Mouse (Mus musculus) ES-E14 (cell line): ENCODE results near the gene Nrxn3. TPM values are rescaled to one million over a fixed set of nuclear protein-coding genes. Genes with fewer than 3 reads are reported as not detected.

Experiments
- DNase-seq: peaks from one replicate; pipeline ENCODE4 v3.0.0-alpha.2; 2013; ENCODE audit warnings: low read depth, low spot score
- H3K27ac ChIP-seq: 2 replicates; pipeline ENCODE4 v1.5.1; 2012; ENCODE audit warnings: low read depth, mild to moderate bottlenecking, low read length, moderate library complexity, mixed read lengths; ENCODE audit not compliant: poor library complexity, insufficient read depth, severe bottlenecking
- H3K36me3 ChIP-seq: 2 replicates; pipeline ENCODE4 v1.6.1; 2012; ENCODE audit warnings: mild to moderate bottlenecking, low read length, moderate library complexity, mixed read lengths; ENCODE audit not compliant: control insufficient read depth, poor library complexity, insufficient read depth, severe bottlenecking
- H3K4me1 ChIP-seq, 2 experiments: fragments of 150-350 bp in 1 of 2; sonication (generic) in 1 of 2; 2 replicates each; pipeline ENCODE4 v1.6.1; 2012; ENCODE audit warnings: low read length in 2 of 2, mild to moderate bottlenecking in 1 of 2, mixed read lengths in 1 of 2; ENCODE audit not compliant: control insufficient read depth in 2 of 2, insufficient read depth in 2 of 2, poor library complexity in 1 of 2
- H3K4me3 ChIP-seq, 2 experiments: fragments of 150-350 bp in 1 of 2; sonication (generic) in 1 of 2; 2 replicates each; pipeline ENCODE4 v1.5.1; 2012; ENCODE audit warnings: low read length in 2 of 2, low read depth in 1 of 2, mild to moderate bottlenecking in 1 of 2, mixed read lengths in 1 of 2; ENCODE audit not compliant: insufficient read depth in 1 of 2, poor library complexity in 1 of 2, severe bottlenecking in 1 of 2
- H3K9ac ChIP-seq: 2 replicates; pipeline ENCODE4 v1.6.1; 2012; ENCODE audit warnings: low read depth, mild to moderate bottlenecking, low read length, mixed read lengths; ENCODE audit not compliant: poor library complexity, insufficient read depth, severe bottlenecking
- H3K9me3 ChIP-seq: fragments of 150-350 bp; sonication (generic); 2 replicates; pipeline ENCODE4 v1.6.1; 2012; ENCODE audit warnings: low read depth, mild to moderate bottlenecking, low read length; ENCODE audit not compliant: control insufficient read depth, insufficient read depth
- CHD2 ChIP-seq: IDR thresholded peaks from 2 replicates; pipeline ENCODE4 v1.6.1; 2014; ENCODE audit warnings: mild to moderate bottlenecking, low read depth, low read length, inconsistent platforms
- HCFC1 ChIP-seq: IDR thresholded peaks from 2 replicates; pipeline ENCODE4 v1.6.1; 2012; ENCODE audit warnings: low read length, inconsistent platforms, borderline replicate concordance; ENCODE audit not compliant: insufficient read depth
- MAFK ChIP-seq: IDR thresholded peaks from 2 replicates; pipeline ENCODE4 v1.6.1; 2014; ENCODE audit warnings: mild to moderate bottlenecking, low read depth, low read length, inconsistent platforms; ENCODE audit not compliant: insufficient read depth
- ZC3H11A ChIP-seq: IDR thresholded peaks from 2 replicates; pipeline ENCODE4 v1.6.1; 2012; ENCODE audit warnings: low read depth, mild to moderate bottlenecking, inconsistent platforms, low read length, borderline replicate concordance
- ZNF384 ChIP-seq: IDR thresholded peaks from 2 replicates; pipeline ENCODE4 v1.6.1; 2012; ENCODE audit warnings: low read depth, low read length, inconsistent platforms
- in situ Hi-C, 2 experiments: fragments of 600-800 bp; cut with MboI; formaldehyde crosslinking; loops; one replicate each; pipeline ENCODE4 v1.15.1; 2025; ENCODE audit warnings: low sequenced_read_pairs in 2 of 2, inconsistent platforms in 1 of 2; ENCODE audit not compliant: unreplicated experiment in 2 of 2
- total RNA-seq: library from RNA; depleted of rRNA; stranded (reverse); fragments of 300-350 nt; gene quantifications from 2 replicates; pipeline ENCODE4 v1.2.3, GENCODE M21; 2012

The Nrxn3 gene
- total RNA-seq, 1 experiment: 0.13 TPM

GRCm38 (mm10) chr12:90013958-90014357, 1291.3 kb downstream of the Nrxn3 start:
- Histone ChIP-seq H3K4me3 (no peak overlapping the region), H3K9me3 (no peaks in the 10 kb centered on the region), H3K9ac (no peak overlapping the region), H3K36me3 (no peaks in the 10 kb centered on the region), H3K27ac (no peak overlapping the region), H3K4me1 (no peaks in the 10 kb centered on the region)
- in situ Hi-C loops: no loop called here
- no peak for DNase-seq
- TF ChIP-seq ZC3H11A (no peak), HCFC1 (no peak), MAFK (no peak), ZNF384 (no peak), CHD2 (no peak)

- Histone ChIP-seq H3K9ac (no peak overlapping the region), H3K4me1 (no peaks in the 10 kb centered on the region), H3K27ac (no peak overlapping the region), H3K4me3 (no peak overlapping the region), H3K9me3 (no peaks in the 10 kb centered on the region), H3K36me3 (no peaks in the 10 kb centered on the region)
- no peak for DNase-seq
- TF ChIP-seq MAFK (no peak), ZC3H11A (no peak), HCFC1 (no peak), CHD2 (no peak), ZNF384 (no peak)
- in situ Hi-C loops: no loop called here
These were observed 1304.3 kb downstream of the Nrxn3 start for GRCm38 (mm10) chr12:90027023-90027422.

GRCm38 (mm10) chr12:90041038-90041437, 1318.4 kb downstream of the Nrxn3 start:
- DNase-seq: no peak
- Histone ChIP-seq H3K9me3 (no peaks in the 10 kb centered on the region), H3K4me3 (no peak overlapping the region), H3K27ac (no peak overlapping the region), H3K36me3 (no peaks in the 10 kb centered on the region), H3K4me1 (no peaks in the 10 kb centered on the region), H3K9ac (no peak overlapping the region)
- in situ Hi-C loops: no loop called here
- no peak for TF ChIP-seq ZNF384
- no peak for TF ChIP-seq MAFK
- no peak for TF ChIP-seq HCFC1
- TF ChIP-seq CHD2: no peak
- no peak for TF ChIP-seq ZC3H11A

GRCm38 (mm10) chr12:90056256-90056655, 1333.6 kb downstream of the Nrxn3 start:
- Histone ChIP-seq H3K9ac (no peak overlapping the region), H3K27ac (no peak overlapping the region), H3K4me1 (no peaks in the 10 kb centered on the region), H3K4me3 (no peak overlapping the region), H3K9me3 (no peaks in the 10 kb centered on the region), H3K36me3 (no peaks in the 10 kb centered on the region)
- DNase-seq: no peak
- TF ChIP-seq ZNF384 (no peak), ZC3H11A (no peak), HCFC1 (no peak), CHD2 (no peak), MAFK (no peak)
- in situ Hi-C loops: no loop called here

GRCm38 (mm10) chr12:90059786-90060185, 1337.1 kb downstream of the Nrxn3 start:
- Histone ChIP-seq H3K27ac (no peak overlapping the region), H3K9ac (no peak overlapping the region), H3K4me1 (no peaks in the 10 kb centered on the region), H3K9me3 (no peaks in the 10 kb centered on the region), H3K36me3 (no peaks in the 10 kb centered on the region), H3K4me3 (no peak overlapping the region)
- no peak for TF ChIP-seq MAFK
- TF ChIP-seq ZC3H11A: no peak
- TF ChIP-seq ZNF384: no peak
- TF ChIP-seq HCFC1: no peak
- TF ChIP-seq CHD2: no peak
- no peak for DNase-seq
- in situ Hi-C loops: no loop called here
